Mouse (Mus musculus): Measurements from ENCODE around the gene 6330403K07Rik. TPM values are rescaled to one million over a fixed set of nuclear protein-coding genes. Genes with fewer than 3 reads are reported as not detected.
A peak's percentile ranks its signal among the peaks of the same experiment; 100 is the strongest.

The 6330403K07Rik gene
- total and polyA plus RNA-seq, 3 experiments: 0.31 to 0.59 (median 0.47) TPM

GRCm38 (mm10) chr11:71032070-71032469 lies 1.2 kb downstream of the 6330403K07Rik start:
- no peak for DNase-seq
- intact Hi-C loops (cut with DNase I): no loop called here
- H3K9ac ChIP-seq (ENCODE audit: low read depth, low read length): no peak overlapping the region
- no peak overlapping the region for H3K4me3 ChIP-seq
- no peak for TF ChIP-seq CTCF (IDR thresholded peaks at IDR 0.05)
- no peaks in the 10 kb centered on the region for H3K27me3 ChIP-seq (ENCODE audit: control insufficient read depth, insufficient read depth, low read length)
- H3K79me2 ChIP-seq (replicated peaks; ENCODE audit: control insufficient read depth, insufficient read depth, low read length): no peaks in the 10 kb centered on the region
- H3K27ac ChIP-seq: no peak overlapping the region
- WGBS: 75% methylated on average over 7 of the region's 7 CpGs
- no peaks in the 10 kb centered on the region for H3K4me1 ChIP-seq (ENCODE audit: control insufficient read depth, insufficient read depth, low read length)
- H3K36me3 ChIP-seq (ENCODE audit: control insufficient read depth, insufficient read depth, low read length): no peaks in the 10 kb centered on the region

GRCm38 (mm10) chr11:71029403-71030118 lies 3.8 kb downstream of the 6330403K07Rik start:
- TF ChIP-seq CTCF (IDR thresholded peaks at IDR 0.05): peak; percentile 29; the same call in 1 of the 2 replicates
- TF ChIP-seq POLR2A (IDR thresholded peaks at IDR 0.05; ENCODE audit: insufficient read depth, low read depth, low read length): no peak
- TF ChIP-seq EP300 (IDR thresholded peaks at IDR 0.05; ENCODE audit: insufficient read depth, low read depth, low read length): no peak
- Histone ChIP-seq H3K79me2 (replicated peaks; ENCODE audit: control insufficient read depth, insufficient read depth, low read length) (no peaks in the 10 kb centered on the region), H3K27me3 (ENCODE audit: control insufficient read depth, insufficient read depth, low read length) (no peaks in the 10 kb centered on the region), H3K4me3 (no peak overlapping the region), H3K4me1 (ENCODE audit: control insufficient read depth, insufficient read depth, low read length) (no peaks in the 10 kb centered on the region), H3K9ac (ENCODE audit: low read depth, low read length) (no peak overlapping the region), H3K27ac (no peak overlapping the region), H3K36me3 (ENCODE audit: control insufficient read depth, insufficient read depth, low read length) (peaks cover 2% of the 10 kb centered on the region)
- WGBS: 73% methylated on average over 3 of the region's 3 CpGs
- intact Hi-C loops (cut with DNase I): loop anchor here (10.0 kb wide), 1 partner anchor 115 kb away; the partner anchor contains the start of gene Nlrp1a
- DNase-seq: no peak

- Histone ChIP-seq H3K9ac (ENCODE audit: low read depth, low read length) (no peak overlapping the region), H3K79me2 (replicated peaks; ENCODE audit: control insufficient read depth, insufficient read depth, low read length) (no peaks in the 10 kb centered on the region), H3K27ac (no peak overlapping the region), H3K27me3 (ENCODE audit: control insufficient read depth, insufficient read depth, low read length) (no peaks in the 10 kb centered on the region), H3K36me3 (ENCODE audit: control insufficient read depth, insufficient read depth, low read length) (peaks cover 2% of the 10 kb centered on the region), H3K4me3 (no peak overlapping the region), H3K4me1 (ENCODE audit: control insufficient read depth, insufficient read depth, low read length) (no peaks in the 10 kb centered on the region)
- 76% methylated on average over 3 of the region's 3 CpGs for WGBS
- TF ChIP-seq CTCF (IDR thresholded peaks at IDR 0.05) (no peak), POLR2A (IDR thresholded peaks at IDR 0.05; ENCODE audit: insufficient read depth, low read depth, low read length) (no peak), EP300 (IDR thresholded peaks at IDR 0.05; ENCODE audit: insufficient read depth, low read depth, low read length) (no peak)
- intact Hi-C loops (cut with DNase I): loop anchor here (10.0 kb wide), 1 partner anchor 117 kb away; the partner anchor contains the start of gene Nlrp1a
- DNase-seq: no peak
These were observed 5.0 kb downstream of the 6330403K07Rik start for GRCm38 (mm10) chr11:71028280-71028679.

DNA sequence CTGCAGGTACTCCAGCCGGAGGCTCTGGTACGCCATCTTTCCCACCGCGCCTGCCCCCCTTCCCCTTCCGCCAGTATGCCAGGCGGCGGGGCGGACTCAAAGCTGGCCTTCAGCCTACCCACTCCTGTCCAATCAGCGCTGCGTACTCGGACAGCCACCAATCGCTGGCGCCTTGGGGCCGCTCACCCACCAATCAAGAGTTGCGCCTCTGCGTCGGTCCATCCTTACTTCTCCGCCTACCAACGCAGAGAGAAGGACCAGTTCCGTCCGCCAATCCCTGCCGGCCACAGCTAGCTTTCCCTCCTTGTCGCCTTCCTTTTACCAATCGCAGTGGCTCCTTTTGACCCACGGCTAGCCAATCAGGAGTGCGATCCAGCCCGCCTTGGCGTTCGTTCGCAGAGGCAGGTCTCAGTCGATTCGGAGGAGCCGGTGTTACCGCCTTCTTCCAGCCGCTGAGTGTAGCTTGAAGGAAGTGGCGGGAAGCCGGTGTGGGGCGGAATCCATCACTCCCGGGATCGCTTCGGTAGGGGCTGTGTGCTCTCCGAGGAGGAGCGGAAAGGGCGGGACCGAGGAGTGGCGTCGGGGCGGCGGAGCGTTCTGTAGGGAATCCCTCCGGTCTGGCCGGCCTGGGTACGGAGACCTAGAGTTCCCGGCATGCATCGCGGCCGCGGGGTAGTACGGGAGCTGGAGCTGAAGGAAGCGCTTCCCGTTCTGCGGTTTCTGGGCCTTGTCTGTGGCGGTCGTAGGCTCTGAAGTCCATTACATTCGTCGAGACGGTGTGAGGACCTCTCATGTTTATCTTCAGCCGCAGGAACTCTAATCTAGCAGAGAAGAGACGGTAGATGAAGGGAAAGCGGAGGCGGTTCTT lies 13.9 kb downstream of the 6330403K07Rik start, which contains the start of the genes Mis12 and Derl2:
TSS of gene Mis12 (plus strand) at position 411 of the 868 bp plus-strand sequence.
TSS of gene Derl2 (minus strand) at position 641 of the 868 bp plus-strand sequence.
- Histone ChIP-seq H3K36me3 (ENCODE audit: control insufficient read depth, insufficient read depth, low read length) (peaks cover 14% of the 10 kb centered on the region), H3K4me3 (peak within 1 kb of the TSS; percentile 82), H3K79me2 (replicated peaks; ENCODE audit: control insufficient read depth, insufficient read depth, low read length) (no peaks in the 10 kb centered on the region; the same call in 1 of the 2 replicates), H3K27ac (peak within 1 kb of the TSS; percentile 94), H3K9ac (ENCODE audit: low read depth, low read length) (peak within 1 kb of the TSS; percentile 94), H3K27me3 (ENCODE audit: control insufficient read depth, insufficient read depth, low read length) (no peaks in the 10 kb centered on the region), H3K4me1 (ENCODE audit: control insufficient read depth, insufficient read depth, low read length) (peaks cover 3% of the 10 kb centered on the region)
- DNase-seq: peak; percentile 96 to 99
- TF ChIP-seq EP300 (IDR thresholded peaks at IDR 0.05; ENCODE audit: insufficient read depth, low read depth, low read length) (0 out of 2 replicates have a peak, but pooled peaks have one; percentile 32), POLR2A (IDR thresholded peaks at IDR 0.05; ENCODE audit: insufficient read depth, low read depth, low read length) (peak; percentile 70; the same call in 1 of the 2 replicates), CTCF (IDR thresholded peaks at IDR 0.05) (no peak)
- WGBS: under 1% methylated on average over 71 of the region's 71 CpGs
- intact Hi-C loops (cut with DNase I): loop anchor here (1.0 to 10.0 kb wide), 3 partner anchors 15 to 125 kb away; partner anchors contain the start of genes Dhx33, Nlrp1a and Rpain

DNA sequence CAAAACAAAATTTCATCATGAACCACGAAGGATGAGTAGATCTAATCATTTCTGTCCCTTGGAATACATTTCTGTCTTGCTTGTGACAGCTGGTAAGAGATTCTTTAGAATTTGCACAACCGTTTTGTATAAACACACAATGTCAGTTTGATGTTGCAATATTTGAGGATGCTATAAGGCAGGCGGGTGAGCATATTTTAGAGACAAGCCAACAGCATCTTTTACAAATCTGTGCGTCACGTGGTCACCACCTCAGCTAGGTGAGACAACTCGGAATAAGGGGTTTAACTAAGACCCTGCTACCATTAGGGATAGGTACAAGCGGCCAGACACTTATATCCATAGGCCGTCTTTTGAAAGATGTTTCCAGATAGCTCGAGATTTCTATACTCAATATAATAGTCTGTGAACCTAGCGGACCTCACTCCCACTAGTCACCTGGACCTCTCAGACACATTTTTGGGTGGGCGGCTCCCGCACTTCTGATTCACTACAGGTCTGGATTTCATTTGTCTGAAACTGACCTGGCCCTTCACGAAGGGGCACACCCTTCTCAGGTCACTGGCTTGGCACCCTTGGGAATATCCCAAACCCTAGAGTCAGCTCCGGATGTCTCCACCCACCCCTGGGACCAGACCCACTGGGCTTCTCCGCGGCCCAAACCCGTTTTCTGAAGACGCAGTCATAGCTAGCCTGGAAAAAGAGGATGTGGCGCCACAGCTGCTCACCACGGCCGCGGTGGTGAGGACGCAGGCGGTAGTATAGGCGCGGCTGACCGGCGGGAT lies 14.7 kb downstream of the 6330403K07Rik start:
- 4% methylated on average over 28 of the region's 28 CpGs for WGBS

More for the DNA sequence above, 14.7 kb downstream of the 6330403K07Rik start:
- Histone ChIP-seq H3K79me2 (replicated peaks; ENCODE audit: control insufficient read depth, insufficient read depth, low read length) (no peaks in the 10 kb centered on the region; the same call in 1 of the 2 replicates), H3K36me3 (ENCODE audit: control insufficient read depth, insufficient read depth, low read length) (peaks cover 14% of the 10 kb centered on the region), H3K27me3 (ENCODE audit: control insufficient read depth, insufficient read depth, low read length) (no peaks in the 10 kb centered on the region), H3K4me1 (ENCODE audit: control insufficient read depth, insufficient read depth, low read length) (peaks cover 3% of the 10 kb centered on the region), H3K27ac (peak overlapping the region; percentile 94), H3K4me3 (peak overlapping the region; percentile 82), H3K9ac (ENCODE audit: low read depth, low read length) (peak overlapping the region; percentile 94)
- no peak for DNase-seq
- no peak; the same call in 1 of the 2 replicates for TF ChIP-seq POLR2A (IDR thresholded peaks at IDR 0.05; ENCODE audit: insufficient read depth, low read depth, low read length)
- no peak for TF ChIP-seq CTCF (IDR thresholded peaks at IDR 0.05)
- TF ChIP-seq EP300 (IDR thresholded peaks at IDR 0.05; ENCODE audit: insufficient read depth, low read depth, low read length): no peak; the same call in 1 of the 2 replicates
- intact Hi-C loops (cut with DNase I): loop anchor here (1.0 kb wide), 2 partner anchors 14 to 48 kb away; partner anchors contain the start of genes Dhx33 and Rpain
